Mouse (Mus musculus) liver, adult 10 weeks (tissue): Measurements from ENCODE around the gene Hes5. TPM values are rescaled to one million over a fixed set of nuclear protein-coding genes. Genes with fewer than 3 reads are reported as not detected.

ENCODE experiments used
- polyA plus RNA-seq: library from polyadenylated mRNA; stranded (reverse); fragments of 350-450 nt; fragmentation: Illumina TruSeq; extraction: RNeasy Lipid Tissue Mini Kit (QIAGEN cat#74804); gene quantifications from one replicate; pipeline ENCODE4 v1.2.3, GENCODE M21; 2014; ENCODE audit warnings: low read depth, low replicate concordance

The Hes5 gene
- polyA plus RNA-seq, result not detected

GRCm38 (mm10) chr4:154960690-154961225 lies at the start of gene Hes5:
Hes5 (plus strand) TSS chr4:154960923.

DNA sequence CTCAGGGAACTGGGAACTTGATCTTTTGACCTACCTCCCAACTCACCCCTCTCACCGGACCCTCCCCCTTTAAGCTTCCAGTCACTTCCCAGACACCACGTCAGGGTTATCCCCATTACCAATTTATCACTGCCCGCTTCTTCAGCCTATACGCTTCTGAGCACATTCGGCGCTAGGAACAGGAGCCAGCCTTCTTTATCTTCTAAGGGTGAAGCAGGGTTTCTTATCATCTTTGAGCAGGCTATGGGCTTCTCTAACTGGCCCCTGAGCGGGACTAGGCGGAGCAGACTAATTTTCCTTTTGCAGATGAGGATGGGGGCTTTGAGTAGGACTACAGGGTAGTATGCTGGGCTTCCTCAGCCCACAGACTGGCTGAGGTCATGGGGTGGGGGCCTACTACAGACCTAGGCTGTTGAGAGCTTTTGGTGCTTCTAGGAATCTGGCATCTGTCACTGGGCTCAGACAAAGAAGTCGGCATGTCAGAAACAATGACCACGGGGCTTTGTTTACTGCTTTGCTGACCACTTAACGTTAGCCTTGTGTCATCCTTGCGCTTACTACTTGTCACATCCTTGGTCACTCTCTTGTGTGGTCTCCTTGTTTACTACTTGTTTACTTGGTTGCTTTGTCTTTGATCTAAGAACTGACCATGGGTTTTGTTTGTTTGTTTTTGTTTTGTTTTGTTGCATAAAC lies 32.2 kb upstream of the Hes5 start, which contains the start of gene Tnfrsf14:
Tnfrsf14 (minus strand) TSS at position 169 of the 693 bp plus-strand sequence.

DNA sequence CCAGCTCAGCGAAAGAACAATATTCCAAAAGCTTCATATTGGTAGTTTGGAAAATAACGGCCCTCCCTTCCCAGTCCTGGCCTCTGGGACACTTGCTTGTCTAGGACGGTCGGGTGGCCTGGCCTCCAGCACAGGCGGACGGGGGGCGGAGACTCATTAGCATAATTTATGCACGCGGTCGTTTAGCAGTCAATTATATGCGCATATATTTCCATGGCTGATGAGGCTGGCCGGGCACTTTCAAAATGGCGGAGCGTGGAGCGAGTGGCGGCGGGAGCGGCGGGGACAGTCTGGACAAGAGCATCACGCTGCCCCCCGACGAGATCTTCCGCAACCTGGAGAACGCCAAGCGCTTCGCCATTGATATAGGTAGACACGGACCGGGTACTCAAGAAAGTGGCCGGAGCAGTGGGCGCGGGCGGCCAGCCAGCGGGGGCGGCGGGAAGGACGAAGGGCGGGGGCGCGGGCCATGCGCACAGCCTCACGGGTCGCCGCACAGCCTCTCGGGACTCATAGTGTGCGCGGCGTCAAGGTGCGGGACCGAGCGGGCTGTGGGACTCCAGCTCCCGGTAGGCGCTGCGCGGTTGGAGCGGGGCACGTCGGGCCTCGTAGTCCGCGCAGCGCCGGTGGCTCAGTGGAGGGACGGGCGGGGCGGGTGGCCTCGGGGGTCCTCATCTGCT lies 3.3 kb downstream of the Hes5 start, which contains the start of gene Pank4:
Pank4 (plus strand) TSS at position 223 of the 680 bp plus-strand sequence.

Other genes with a start within 250 kb of the Hes5 start
- gene Ttc34, start 123.5 kb upstream of the Hes5 start, polyA plus RNA-seq, result not detected
- not detected for gene Mmel1, start 91.3 kb upstream of the Hes5 start, polyA plus RNA-seq
- 0.48 TPM for gene Fam213b, start 61.8 kb upstream of the Hes5 start, polyA plus RNA-seq
- gene Tnfrsf14, start 32.4 kb upstream of the Hes5 start, polyA plus RNA-seq, result not detected
- gene Pank4, start 3.2 kb downstream of the Hes5 start, polyA plus RNA-seq, result 2.6 TPM
- gene Plch2, start 95.9 kb downstream of the Hes5 start, polyA plus RNA-seq, result not detected
- 2.8 TPM for gene Pex10, start 106.1 kb downstream of the Hes5 start, polyA plus RNA-seq
- 151 TPM for gene Rer1, start 125.5 kb downstream of the Hes5 start, polyA plus RNA-seq
- 0.72 TPM for gene Morn1, start 125.7 kb downstream of the Hes5 start, polyA plus RNA-seq